Mouse (Mus musculus): ENCODE data around the gene Lrguk. TPM values are rescaled to one million over a fixed set of nuclear protein-coding genes. Genes with fewer than 3 reads are reported as not detected.

Lrguk gene
- polyA plus RNA-seq, 1 experiment: 0.43 TPM

- no peak for TF ChIP-seq POLR2A (IDR thresholded peaks at IDR 0.05; ENCODE audit: borderline replicate concordance, insufficient read depth, low read length)
- no peak for TF ChIP-seq CTCF (IDR thresholded peaks at IDR 0.05; ENCODE audit: borderline replicate concordance, insufficient read depth, low read depth, low read length)
- WGBS: 36% methylated on average over 11 of the region's 11 CpGs
- Histone ChIP-seq H3K27ac (ENCODE audit: insufficient read depth, low read length) (no peak overlapping the region), H3K4me1 (ENCODE audit: control insufficient read depth, insufficient read depth, low read length) (no peaks in the 10 kb centered on the region), H3K4me3 (replicated peaks; ENCODE audit: insufficient read depth, low read depth, low read length) (no peak overlapping the region), H3K27me3 (ENCODE audit: control insufficient read depth, insufficient read depth, low read length) (no peaks in the 10 kb centered on the region)
- peak in 1 of 2 experiments; percentile 26 for DNase-seq
Observed at GRCm38 (mm10) chr6:34041589-34042280, 12.5 kb downstream of the Lrguk start.

DNA sequence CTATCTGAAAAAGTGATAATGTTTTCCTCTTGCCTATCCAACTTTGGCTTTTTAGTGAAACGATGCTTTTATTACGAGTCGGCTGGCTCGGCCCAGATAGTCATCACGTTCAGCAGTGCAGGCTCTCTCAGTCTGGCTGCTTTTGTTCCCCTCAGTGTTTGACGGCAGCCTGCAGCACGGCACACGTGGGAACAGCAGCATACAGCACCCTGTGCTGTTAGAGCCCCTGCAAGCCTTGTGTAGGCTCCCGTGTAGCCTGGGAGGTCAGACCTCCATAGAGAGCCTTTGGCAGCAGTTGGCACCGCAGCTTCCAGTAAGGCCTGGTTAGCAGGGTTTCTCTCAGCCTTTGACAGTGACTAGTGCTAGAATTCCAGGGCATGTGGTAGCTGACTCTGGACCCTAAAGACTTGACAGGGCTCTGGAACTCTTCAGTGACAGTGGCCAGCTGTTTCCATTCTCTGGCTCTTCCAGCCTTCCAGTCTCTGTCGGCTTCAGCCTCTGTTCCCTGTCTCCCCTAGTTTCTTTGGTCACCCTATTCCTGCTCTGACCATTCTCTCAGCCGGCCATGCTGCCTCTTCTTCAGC lies 15.1 kb downstream of the Lrguk start:
- H3K4me1 ChIP-seq (ENCODE audit: control insufficient read depth, insufficient read depth, low read length): no peaks in the 10 kb centered on the region
- H3K4me3 ChIP-seq (replicated peaks; ENCODE audit: insufficient read depth, low read depth, low read length): no peak overlapping the region
- H3K27ac ChIP-seq (ENCODE audit: insufficient read depth, low read length): no peak overlapping the region
- no peaks in the 10 kb centered on the region for H3K27me3 ChIP-seq (ENCODE audit: control insufficient read depth, insufficient read depth, low read length)
- 60% methylated on average over 12 of the region's 12 CpGs for WGBS
- TF ChIP-seq CTCF (IDR thresholded peaks at IDR 0.05; ENCODE audit: borderline replicate concordance, insufficient read depth, low read depth, low read length) (no peak), POLR2A (IDR thresholded peaks at IDR 0.05; ENCODE audit: borderline replicate concordance, insufficient read depth, low read length) (no peak)
- no peak for DNase-seq

GRCm38 (mm10) chr6:34044846-34045540 lies 15.7 kb downstream of the Lrguk start:
- no peak for DNase-seq
- 54% methylated on average over 9 of the region's 9 CpGs for WGBS
- TF ChIP-seq CTCF (IDR thresholded peaks at IDR 0.05; ENCODE audit: borderline replicate concordance, insufficient read depth, low read depth, low read length) (no peak), POLR2A (IDR thresholded peaks at IDR 0.05; ENCODE audit: borderline replicate concordance, insufficient read depth, low read length) (no peak)

DNA sequence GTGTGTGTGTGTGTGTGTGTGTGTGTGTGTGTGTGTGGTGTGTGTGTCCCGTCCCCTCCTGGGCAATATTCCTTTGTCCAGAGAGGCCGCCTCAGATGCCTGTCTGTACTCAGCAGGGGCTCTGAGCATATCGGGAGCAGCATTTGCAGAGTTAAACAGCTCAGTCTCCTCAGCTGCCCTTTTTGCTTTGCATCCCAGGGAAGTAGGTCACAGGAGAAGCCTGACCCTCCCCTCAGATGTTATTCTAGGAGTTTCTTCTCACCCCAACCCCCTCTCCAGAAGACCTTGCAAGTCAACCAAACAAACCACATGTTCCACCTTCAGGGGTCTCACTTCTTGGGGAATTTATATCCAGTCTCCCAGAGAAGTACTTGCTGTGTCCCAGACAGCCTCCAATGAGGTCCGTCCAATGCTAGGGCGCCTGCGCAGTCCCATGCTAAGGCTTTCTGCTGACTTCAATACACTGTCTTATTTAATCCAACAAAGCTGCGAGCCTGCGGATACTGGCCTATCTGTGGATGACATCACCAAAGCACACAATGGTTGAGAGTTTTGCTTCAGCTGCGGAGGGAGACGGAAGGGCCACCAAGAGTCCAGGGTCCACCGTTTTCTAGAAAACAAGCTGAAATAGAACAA lies 17.4 kb downstream of the Lrguk start:
- 70% methylated on average over 11 of the region's 11 CpGs for WGBS
- TF ChIP-seq CTCF (IDR thresholded peaks at IDR 0.05; ENCODE audit: borderline replicate concordance, insufficient read depth, low read depth, low read length) (no peak), POLR2A (IDR thresholded peaks at IDR 0.05; ENCODE audit: borderline replicate concordance, insufficient read depth, low read length) (no peak)
- no peak overlapping the region for H3K27ac ChIP-seq (ENCODE audit: insufficient read depth, low read length)

More at GRCm38 (mm10) chr6:34044846-34045540, 15.7 kb downstream of the Lrguk start:
- no peaks in the 10 kb centered on the region; the same call in 1 of the 2 replicates for H3K27me3 ChIP-seq (ENCODE audit: control insufficient read depth, insufficient read depth, low read length)
- no peak overlapping the region for H3K27ac ChIP-seq (ENCODE audit: insufficient read depth, low read length)
- no peak overlapping the region for H3K4me3 ChIP-seq (replicated peaks; ENCODE audit: insufficient read depth, low read depth, low read length)
- H3K4me1 ChIP-seq (ENCODE audit: control insufficient read depth, insufficient read depth, low read length): no peaks in the 10 kb centered on the region

GRCm38 (mm10) chr6:34049433-34049832 lies 20.2 kb downstream of the Lrguk start:
- no peak for DNase-seq
- TF ChIP-seq POLR2A (IDR thresholded peaks at IDR 0.05; ENCODE audit: borderline replicate concordance, insufficient read depth, low read length) (no peak), CTCF (IDR thresholded peaks at IDR 0.05; ENCODE audit: borderline replicate concordance, insufficient read depth, low read depth, low read length) (no peak)
- WGBS: 53% methylated on average over 2 of the region's 2 CpGs
- Histone ChIP-seq H3K27ac (ENCODE audit: insufficient read depth, low read length) (no peak overlapping the region), H3K27me3 (ENCODE audit: control insufficient read depth, insufficient read depth, low read length) (no peaks in the 10 kb centered on the region; the same call in 1 of the 2 replicates), H3K4me3 (replicated peaks; ENCODE audit: insufficient read depth, low read depth, low read length) (no peak overlapping the region), H3K4me1 (ENCODE audit: control insufficient read depth, insufficient read depth, low read length) (no peaks in the 10 kb centered on the region)

More for the DNA sequence above, 17.4 kb downstream of the Lrguk start:
- no peak for DNase-seq
- Histone ChIP-seq H3K4me3 (replicated peaks; ENCODE audit: insufficient read depth, low read depth, low read length) (no peak overlapping the region), H3K4me1 (ENCODE audit: control insufficient read depth, insufficient read depth, low read length) (no peaks in the 10 kb centered on the region), H3K27me3 (ENCODE audit: control insufficient read depth, insufficient read depth, low read length) (no peaks in the 10 kb centered on the region; the same call in 1 of the 2 replicates)

DNA sequence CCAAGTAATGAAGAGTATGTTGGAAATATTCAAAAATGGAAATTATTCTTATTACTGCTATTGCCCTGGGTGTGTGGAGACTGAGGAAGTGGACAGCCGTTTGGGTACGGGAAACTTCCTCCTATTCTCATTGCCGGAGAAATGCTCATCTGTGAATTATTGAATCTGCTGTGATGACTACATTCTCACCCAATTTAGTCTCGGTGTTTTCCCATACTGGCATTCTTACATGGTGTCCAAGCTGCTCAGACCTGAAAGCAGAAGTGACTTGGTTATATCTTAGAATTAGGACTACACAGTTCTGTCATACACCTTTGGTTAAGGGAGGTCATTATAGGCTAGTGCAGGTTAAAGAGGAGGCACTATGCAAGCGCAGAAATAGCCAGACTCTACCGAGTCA lies 30.5 kb downstream of the Lrguk start:
- Histone ChIP-seq H3K4me3 (replicated peaks; ENCODE audit: insufficient read depth, low read depth, low read length) (no peak overlapping the region), H3K27me3 (ENCODE audit: control insufficient read depth, insufficient read depth, low read length) (no peaks in the 10 kb centered on the region), H3K4me1 (ENCODE audit: control insufficient read depth, insufficient read depth, low read length) (no peaks in the 10 kb centered on the region), H3K27ac (ENCODE audit: insufficient read depth, low read length) (no peak overlapping the region)
- TF ChIP-seq CTCF (IDR thresholded peaks at IDR 0.05; ENCODE audit: borderline replicate concordance, insufficient read depth, low read depth, low read length): no peak
- TF ChIP-seq POLR2A (IDR thresholded peaks at IDR 0.05; ENCODE audit: borderline replicate concordance, insufficient read depth, low read length): no peak
- DNase-seq: no peak
- 94% methylated on average over 6 of the region's 6 CpGs for WGBS

- WGBS: 91% methylated on average over 7 of the region's 7 CpGs
- TF ChIP-seq POLR2A (IDR thresholded peaks at IDR 0.05; ENCODE audit: borderline replicate concordance, insufficient read depth, low read length): no peak
- TF ChIP-seq CTCF (IDR thresholded peaks at IDR 0.05; ENCODE audit: borderline replicate concordance, insufficient read depth, low read depth, low read length): no peak
Observed at GRCm38 (mm10) chr6:34066790-34067189, 37.5 kb downstream of the Lrguk start.

More at GRCm38 (mm10) chr6:34066790-34067189, 37.5 kb downstream of the Lrguk start:
- H3K4me3 ChIP-seq (replicated peaks; ENCODE audit: insufficient read depth, low read depth, low read length): no peak overlapping the region
- no peaks in the 10 kb centered on the region for H3K4me1 ChIP-seq (ENCODE audit: control insufficient read depth, insufficient read depth, low read length)
- no peak for DNase-seq
- H3K27ac ChIP-seq (ENCODE audit: insufficient read depth, low read length): no peak overlapping the region
- H3K27me3 ChIP-seq (ENCODE audit: control insufficient read depth, insufficient read depth, low read length): no peaks in the 10 kb centered on the region
